Mouse (Mus musculus) erythroblast, embryonic 14.5 days (primary cell): ENCODE measurements around the gene Gm47995.
"Not testable (repeated sequence)": the region's sequence is repeated elsewhere in the genome, so short reads cannot be mapped to it uniquely, and the experiment has no call there.

ENCODE experiments used
- GATA1 ChIP-seq: IDR thresholded peaks from 2 replicates; pipeline ENCODE4 v1.6.1; 2012; ENCODE audit warnings: low read length, inconsistent platforms, mixed read lengths
- TAL1 ChIP-seq: IDR thresholded peaks from 3 replicates; pipeline ENCODE4 v1.6.1; 2012; ENCODE audit warnings: low read length, inconsistent platforms, mixed read lengths

DNA sequence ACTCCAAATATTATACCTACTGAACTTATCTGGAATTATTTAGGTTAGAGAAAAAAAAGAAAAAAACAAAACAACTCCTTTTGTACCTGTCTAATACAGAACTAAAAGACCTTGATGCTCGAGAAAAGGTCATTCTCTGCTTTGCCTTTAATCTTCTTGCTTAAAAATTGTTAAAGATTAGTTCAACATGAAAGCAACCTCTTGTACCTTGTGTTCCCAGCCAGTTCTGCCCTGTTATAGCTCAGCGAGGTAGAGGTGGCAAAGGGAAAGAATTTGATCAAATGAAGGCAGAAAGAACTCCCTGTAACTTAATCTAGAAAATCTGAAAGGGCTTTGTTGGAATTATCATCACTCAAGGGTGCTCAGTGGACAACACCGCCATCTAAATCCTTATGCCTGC lies 12.1 kb upstream of the Gm47995 start:
- not testable (repeated sequence) for TF ChIP-seq GATA1, TAL1
